31 mouse cellular contexts compared by ENCODE assay signal in genomic region chr13:92940610-92941009, GRCm38 (mm10).
DNase-seq lines count a peak whose midpoint lies in the region; ATAC-seq and TF ChIP-seq lines count a peak whose summit lies in the region.
"Had no signal": no experiment of that assay in that cellular context is flagged by ENCODE, and none has a peak within 500 bp of the region (broad histone marks: within the 10 kb centered on the region; RNA-seq: fewer than 3 reads in every experiment).

No protein-coding gene starts in this region.

- H3K4me3 ChIP-seq in embryonic facial prominence, embryonic 14.5 days (ENCODE audit: low read depth, low read length) = no peak overlapping the region
- no peak overlapping the region for H3K4me3 ChIP-seq in embryonic facial prominence, embryonic 10.5 days
- no peak overlapping the region for H3K4me3 ChIP-seq in liver, embryonic 12.5 days
- H3K4me3 ChIP-seq in hindbrain, postnatal 0 days (ENCODE audit: low read length) = no peak overlapping the region
- H3K4me3 ChIP-seq: hindbrain, embryonic 13.5 days; liver, embryonic 15.5 days; lung, embryonic 15.5 days; midbrain, embryonic 10.5 days; neural tube, embryonic 13.5 days had no signal

- DNase-seq in embryonic facial prominence, embryonic 14.5 days (ENCODE audit: low spot score) = peak; percentile 50
- no peak for DNase-seq in embryonic facial prominence, embryonic 10.5 days (ENCODE audit: low spot score)
- DNase-seq in 416B (ENCODE audit: low read depth) = peak; percentile 65
- DNase-seq in hindbrain, postnatal 0 days (ENCODE audit: low spot score) = no peak
- DNase-seq in c-Kit-positive CD71-positive TER-119-positive erythroid progenitor cells, embryonic 14.5 days (ENCODE audit: low spot score) = no peak
- DNase-seq: adrenal gland, adult 2 months; cerebellum, adult 11 months; cerebellum, postnatal 10 days; gastrocnemius, postnatal 25 days; heart, adult 18-20 months; heart, postnatal 36 days; kidney, adult 18-20 months; kidney, postnatal 4 days; layer of hippocampus, adult 9-11 months; liver; thymus, adult 18-20 months; thymus, postnatal 25 days had no signal

- ATAC-seq in embryonic facial prominence, embryonic 14.5 days (ENCODE audit: low read depth) = peak; percentile 33; the same call in 1 of the 2 replicates
- peak; percentile 98 for ATAC-seq in common myeloid progenitor, adult 5-6 weeks (replicated peaks; ENCODE audit: low read depth, poor library complexity, severe bottlenecking)
- peak; percentile 96 for ATAC-seq in megakaryocyte progenitor cell, adult 5-6 weeks (replicated peaks; ENCODE audit: poor library complexity)
- no peak for ATAC-seq in liver, embryonic 12.5 days
- ATAC-seq in hindbrain, postnatal 0 days = no peak
- ATAC-seq: activated CD4-positive, CD25-positive, alpha-beta regulatory T cell, adult 4 months; forebrain, embryonic 14.5 days; midbrain, embryonic 16.5 days had no signal

- no peaks in the 10 kb centered on the region for H3K27me3 ChIP-seq in embryonic facial prominence, embryonic 14.5 days (replicated peaks; ENCODE audit: control insufficient read depth, insufficient read depth, low read length)
- no peaks in the 10 kb centered on the region for H3K27me3 ChIP-seq in embryonic facial prominence, embryonic 10.5 days (replicated peaks; ENCODE audit: low read depth, poor library complexity, severe bottlenecking)
- H3K27me3 ChIP-seq in liver, embryonic 12.5 days (replicated peaks) = no peaks in the 10 kb centered on the region; the same call in 1 of the 2 replicates
- no peaks in the 10 kb centered on the region for H3K27me3 ChIP-seq in hindbrain, postnatal 0 days (ENCODE audit: insufficient read depth, low read length)
- H3K27me3 ChIP-seq: hindbrain, embryonic 13.5 days; lung, embryonic 15.5 days; neural tube, embryonic 13.5 days had no signal

- H3K36me3 ChIP-seq in embryonic facial prominence, embryonic 14.5 days (ENCODE audit: control insufficient read depth, insufficient read depth, low read length) = no peaks in the 10 kb centered on the region
- no peaks in the 10 kb centered on the region for H3K36me3 ChIP-seq in embryonic facial prominence, embryonic 10.5 days (replicated peaks)
- no peaks in the 10 kb centered on the region for H3K36me3 ChIP-seq in liver, embryonic 12.5 days
- no peaks in the 10 kb centered on the region for H3K36me3 ChIP-seq in hindbrain, postnatal 0 days (ENCODE audit: insufficient read depth, low read length)
- H3K36me3 ChIP-seq: hindbrain, embryonic 13.5 days; liver, embryonic 15.5 days; lung, embryonic 15.5 days; midbrain, embryonic 10.5 days; neural tube, embryonic 13.5 days had no signal

- no peaks in the 10 kb centered on the region for H3K9me3 ChIP-seq in embryonic facial prominence, embryonic 14.5 days (ENCODE audit: control insufficient read depth, low read length)
- H3K9me3 ChIP-seq in embryonic facial prominence, embryonic 10.5 days = no peaks in the 10 kb centered on the region
- no peaks in the 10 kb centered on the region for H3K9me3 ChIP-seq in liver, embryonic 12.5 days (replicated peaks)
- no peaks in the 10 kb centered on the region for H3K9me3 ChIP-seq in hindbrain, postnatal 0 days (ENCODE audit: low read length)
- H3K9me3 ChIP-seq: hindbrain, embryonic 13.5 days; liver, embryonic 15.5 days; lung, embryonic 15.5 days; midbrain, embryonic 10.5 days; neural tube, embryonic 13.5 days had no signal

- 77% methylated on average over 6 of the region's 6 CpGs for WGBS in embryonic facial prominence, embryonic 14.5 days
- WGBS in embryonic facial prominence, embryonic 10.5 days = 83% methylated on average over 6 of the region's 6 CpGs
- WGBS in liver, embryonic 12.5 days (ENCODE audit: insufficient replicate concordance) = 19% methylated on average over 6 of the region's 6 CpGs
- 87% methylated on average over 6 of the region's 6 CpGs for WGBS in hindbrain, postnatal 0 days

- no peak overlapping the region for H3K9ac ChIP-seq in embryonic facial prominence, embryonic 14.5 days (ENCODE audit: low read depth, low read length)
- H3K9ac ChIP-seq in liver, embryonic 12.5 days = no peak overlapping the region
- no peak overlapping the region for H3K9ac ChIP-seq in hindbrain, postnatal 0 days (replicated peaks; ENCODE audit: low read length)
- H3K9ac ChIP-seq: hindbrain, embryonic 13.5 days; liver, embryonic 15.5 days; lung, embryonic 15.5 days; neural tube, embryonic 13.5 days had no signal

- no peak overlapping the region for H3K4me2 ChIP-seq in embryonic facial prominence, embryonic 14.5 days (ENCODE audit: low read depth, low read length)
- H3K4me2 ChIP-seq in liver, embryonic 12.5 days = no peak overlapping the region
- H3K4me2 ChIP-seq in hindbrain, postnatal 0 days (ENCODE audit: low read depth, low read length) = no peak overlapping the region
- H3K4me2 ChIP-seq: heart, embryonic 11.5 days; hindbrain, embryonic 13.5 days; liver, embryonic 15.5 days; lung, embryonic 15.5 days; neural tube, embryonic 13.5 days had no signal

- no peak for TF ChIP-seq CTCF in hindbrain, postnatal 0 days (IDR thresholded peaks at IDR 0.05; ENCODE audit: low read depth)

- H3K4me1 ChIP-seq in embryonic facial prominence, embryonic 14.5 days (ENCODE audit: control insufficient read depth, insufficient read depth, low read length) = no peaks in the 10 kb centered on the region
- H3K4me1 ChIP-seq in embryonic facial prominence, embryonic 10.5 days = no peaks in the 10 kb centered on the region
- no peaks in the 10 kb centered on the region for H3K4me1 ChIP-seq in liver, embryonic 12.5 days
- H3K4me1 ChIP-seq in hindbrain, postnatal 0 days (ENCODE audit: insufficient read depth, low read length) = no peaks in the 10 kb centered on the region
- H3K4me1 ChIP-seq: hindbrain, embryonic 13.5 days; liver, embryonic 15.5 days; lung, embryonic 15.5 days; midbrain, embryonic 10.5 days; neural tube, embryonic 13.5 days had no signal

- H3K27ac ChIP-seq in embryonic facial prominence, embryonic 14.5 days (replicated peaks; ENCODE audit: low read depth, low read length) = no peak overlapping the region
- no peak overlapping the region for H3K27ac ChIP-seq in embryonic facial prominence, embryonic 10.5 days (replicated peaks)
- no peak overlapping the region for H3K27ac ChIP-seq in liver, embryonic 12.5 days
- no peak overlapping the region for H3K27ac ChIP-seq in hindbrain, postnatal 0 days
- H3K27ac ChIP-seq: hindbrain, embryonic 13.5 days; liver, embryonic 15.5 days; lung, embryonic 15.5 days; macrophage; midbrain, embryonic 10.5 days; neural tube, embryonic 13.5 days; stomach, postnatal 0 days had no signal

Comparison
In these comparisons a context has a peak if more than half of its experiments do, and no peak if none do; other contexts are left out.
1. DNase-seq: peak in embryonic facial prominence, embryonic 14.5 days (single experiment) and 416B (single experiment); none in embryonic facial prominence, embryonic 10.5 days (single experiment), hindbrain, postnatal 0 days (single experiment) and c-Kit-positive CD71-positive TER-119-positive erythroid progenitor cells, embryonic 14.5 days (single experiment).
2. ATAC-seq: peak in embryonic facial prominence, embryonic 14.5 days (single experiment), common myeloid progenitor, adult 5-6 weeks (single experiment) and megakaryocyte progenitor cell, adult 5-6 weeks (single experiment); none in liver, embryonic 12.5 days (single experiment) and hindbrain, postnatal 0 days (single experiment).